Mouse (Mus musculus) thymus, adult 2 months (tissue): ENCODE data around the gene Gemin7.

Source experiments
- CTCF ChIP-seq: fragments of 200-500 bp; IDR thresholded peaks from 2 replicates; pipeline ENCODE4 v1.5.1; 2012; ENCODE audit warnings: mild to moderate bottlenecking, control low read depth, low read length, moderate library complexity, borderline replicate concordance; ENCODE audit not compliant: control insufficient read depth, poor library complexity, insufficient read depth; ENCODE audit errors: extremely low read depth
- POLR2A ChIP-seq: fragments of 200-500 bp; IDR thresholded peaks from 2 replicates; pipeline ENCODE4 v1.6.1; 2012; ENCODE audit warnings: mild to moderate bottlenecking, low read length, control low read depth, moderate library complexity; ENCODE audit not compliant: control insufficient read depth, poor library complexity, insufficient read depth; ENCODE audit errors: extremely low read depth

GRCm38 (mm10) chr7:19523757-19524419 lies 53.5 kb downstream of the Gemin7 start:
- no peak for TF ChIP-seq POLR2A
- peak; percentile 63; the same call in 1 of the 2 replicates for TF ChIP-seq CTCF
